Mouse (Mus musculus) splenic B cell, adult 2 months (primary cell): Measurements from ENCODE around the gene Tac4.

Source experiments
- DNase-seq: peaks from one replicate; pipeline ENCODE4 v3.0.0-alpha.2; 2011; ENCODE audit warnings: low read depth, low spot score
- H3K27me3 ChIP-seq: 2 replicates; pipeline ENCODE4 v1.6.1; 2012; ENCODE audit warnings: mild to moderate bottlenecking, low read length, moderate library complexity, mixed read lengths; ENCODE audit not compliant: control insufficient read depth, poor library complexity, insufficient read depth, severe bottlenecking
- H3K36me3 ChIP-seq: 2 replicates; pipeline ENCODE4 v1.6.1; 2012; ENCODE audit warnings: mild to moderate bottlenecking, low read length, moderate library complexity, mixed read lengths; ENCODE audit not compliant: control insufficient read depth, poor library complexity, insufficient read depth, severe bottlenecking

The Tac4 gene

GRCm38 (mm10) chr11:95261178-95261751, at the start of gene Tac4:
TSS of gene Tac4 (plus strand) at chr11:95261529.
- Histone ChIP-seq H3K36me3 (no peaks in the 10 kb centered on the region), H3K27me3 (no peaks in the 10 kb centered on the region)
- DNase-seq = peak; percentile 32

- Histone ChIP-seq H3K27me3 (no peaks in the 10 kb centered on the region), H3K36me3 (no peaks in the 10 kb centered on the region)
- DNase-seq = no peak
Observed at GRCm38 (mm10) chr11:95213607-95214006, 47.7 kb upstream of the Tac4 start.

GRCm38 (mm10) chr11:95214305-95214704, 47.0 kb upstream of the Tac4 start:
- Histone ChIP-seq H3K36me3 (no peaks in the 10 kb centered on the region), H3K27me3 (no peaks in the 10 kb centered on the region)
- no peak for DNase-seq

- DNase-seq = peak; percentile 9
- Histone ChIP-seq H3K36me3 (no peaks in the 10 kb centered on the region), H3K27me3 (no peaks in the 10 kb centered on the region)
Observed at GRCm38 (mm10) chr11:95216193-95216592, 45.1 kb upstream of the Tac4 start.

- Histone ChIP-seq H3K27me3 (no peaks in the 10 kb centered on the region; the same call in 1 of the 2 replicates), H3K36me3 (no peaks in the 10 kb centered on the region)
- no peak for DNase-seq
Observed at GRCm38 (mm10) chr11:95219111-95219510, 42.2 kb upstream of the Tac4 start.

- H3K36me3 ChIP-seq = no peaks in the 10 kb centered on the region
- DNase-seq = no peak
- no peaks in the 10 kb centered on the region; the same call in 1 of the 2 replicates for H3K27me3 ChIP-seq
Observed at GRCm38 (mm10) chr11:95223473-95223872, 37.9 kb upstream of the Tac4 start.

- Histone ChIP-seq H3K27me3 (no peaks in the 10 kb centered on the region; the same call in 1 of the 2 replicates), H3K36me3 (no peaks in the 10 kb centered on the region)
- DNase-seq = no peak
Observed at GRCm38 (mm10) chr11:95224124-95224893, 37.0 kb upstream of the Tac4 start.

GRCm38 (mm10) chr11:95225448-95225847, 35.9 kb upstream of the Tac4 start:
- no peaks in the 10 kb centered on the region for H3K36me3 ChIP-seq
- no peak for DNase-seq
- no peaks in the 10 kb centered on the region; the same call in 1 of the 2 replicates for H3K27me3 ChIP-seq

GRCm38 (mm10) chr11:95227467-95227866, 33.9 kb upstream of the Tac4 start:
- no peaks in the 10 kb centered on the region for H3K36me3 ChIP-seq
- H3K27me3 ChIP-seq = no peaks in the 10 kb centered on the region
- DNase-seq = no peak

GRCm38 (mm10) chr11:95231688-95232328, 29.5 kb upstream of the Tac4 start:
- no peaks in the 10 kb centered on the region for H3K36me3 ChIP-seq
- DNase-seq = peak; percentile 69
- no peaks in the 10 kb centered on the region for H3K27me3 ChIP-seq

GRCm38 (mm10) chr11:95232329-95232696, 29.0 kb upstream of the Tac4 start:
- no peaks in the 10 kb centered on the region for H3K36me3 ChIP-seq

GRCm38 (mm10) chr11:95238477-95238876, 22.9 kb upstream of the Tac4 start:
- no peaks in the 10 kb centered on the region for H3K27me3 ChIP-seq
- no peaks in the 10 kb centered on the region for H3K36me3 ChIP-seq
- no peak for DNase-seq

More at GRCm38 (mm10) chr11:95232329-95232696, 29.0 kb upstream of the Tac4 start:
- no peaks in the 10 kb centered on the region for H3K27me3 ChIP-seq
- no peak for DNase-seq

- H3K27me3 ChIP-seq = no peaks in the 10 kb centered on the region
- H3K36me3 ChIP-seq = no peaks in the 10 kb centered on the region
- DNase-seq = no peak
Observed at GRCm38 (mm10) chr11:95242653-95243052, 18.7 kb upstream of the Tac4 start.

- no peak for DNase-seq
- H3K36me3 ChIP-seq = no peaks in the 10 kb centered on the region
- no peaks in the 10 kb centered on the region for H3K27me3 ChIP-seq
Observed at GRCm38 (mm10) chr11:95245456-95245855, 15.9 kb upstream of the Tac4 start.

- no peak for DNase-seq
- Histone ChIP-seq H3K36me3 (no peaks in the 10 kb centered on the region), H3K27me3 (no peaks in the 10 kb centered on the region)
Observed at GRCm38 (mm10) chr11:95247065-95247464, 14.3 kb upstream of the Tac4 start.
